8 mouse cellular contexts compared by ENCODE assay signal in genomic region chr8:80948405-80949183, GRCm38 (mm10).
DNase-seq lines count a peak whose midpoint lies in the region.

No protein-coding gene starts in this region.

- no peak overlapping the region for H3K4me3 ChIP-seq in heart, embryonic 10.5 days

- H3K36me3 ChIP-seq in heart, embryonic 10.5 days, result no peaks in the 10 kb centered on the region

- H3K27me3 ChIP-seq in heart, embryonic 10.5 days (ENCODE audit: insufficient read depth, poor library complexity, severe bottlenecking), result no peaks in the 10 kb centered on the region

- peak; percentile 15 to 29 for DNase-seq in B cell, adult 2 months
- DNase-seq in Muller cell, postnatal 12 days (ENCODE audit: inconsistent ontology term), result peak; percentile 29
- peak; percentile 51 for DNase-seq in kidney, postnatal 10 days
- peak; percentile 50 to 54 for DNase-seq in lung, postnatal 4 days
- DNase-seq in cerebellum, postnatal 36 days, result no peak
- no peak for DNase-seq in urinary bladder, postnatal 36 days (ENCODE audit: low spot score in 2 of 2)
- DNase-seq in urinary bladder, adult 2 months (ENCODE audit: low spot score), result no peak
- DNase-seq in heart, embryonic 10.5 days (ENCODE audit: low spot score), result no peak

- WGBS in heart, embryonic 10.5 days, result 63% methylated on average over 7 of the region's 7 CpGs

- H3K4me1 ChIP-seq in heart, embryonic 10.5 days, result peaks cover 3% of the 10 kb centered on the region; the same call in 1 of the 2 replicates

- H3K27ac ChIP-seq in heart, embryonic 10.5 days, result no peak overlapping the region

- no peaks in the 10 kb centered on the region for H3K9me3 ChIP-seq in heart, embryonic 10.5 days

Comparison
In these comparisons a context has a peak if more than half of its experiments do, and no peak if none do; other contexts are left out.
1. DNase-seq: peak in B cell, adult 2 months (2 of 2), Muller cell, postnatal 12 days (single experiment), kidney, postnatal 10 days (single experiment) and lung, postnatal 4 days (2 of 2); none in cerebellum, postnatal 36 days (0 of 2), urinary bladder, postnatal 36 days (0 of 2), urinary bladder, adult 2 months (single experiment) and heart, embryonic 10.5 days (single experiment).